Mouse (Mus musculus) heart, postnatal 0 days (tissue): ENCODE data around the gene Tmem151b.

Experiments used
- CTCF ChIP-seq: IDR thresholded peaks from 2 replicates; pipeline ENCODE4 v1.5.1; 2016; ENCODE audit warnings: antibody characterized with exemption, control low read depth, low read depth
- EP300 ChIP-seq: IDR thresholded peaks from 2 replicates; pipeline ENCODE4 v1.6.1; 2016; ENCODE audit warnings: antibody characterized with exemption, low read depth

GRCm38 (mm10) chr17:45498397-45498796 lies 51.1 kb downstream of the Tmem151b start:
- TF ChIP-seq CTCF (no peak), EP300 (no peak)
